Mouse (Mus musculus) testis, adult 2 months (tissue): ENCODE measurements around the gene Cdhr5. TPM values are rescaled to one million over a fixed set of nuclear protein-coding genes. Genes with fewer than 3 reads are reported as not detected.

ENCODE experiments used
- H3K27ac ChIP-seq: fragments of 200-500 bp; 2 replicates; pipeline ENCODE4 v1.5.1; 2012; ENCODE audit warnings: low read depth, low read length; ENCODE audit not compliant: control insufficient read depth, insufficient read depth
- H3K27me3 ChIP-seq: fragments of 200-500 bp; 2 replicates; pipeline ENCODE4 v1.6.1; 2012; ENCODE audit warnings: mild to moderate bottlenecking, low read length, moderate library complexity; ENCODE audit not compliant: control insufficient read depth, insufficient read depth
- H3K36me3 ChIP-seq: fragments of 200-500 bp; 2 replicates; pipeline ENCODE4 v1.6.1; 2012; ENCODE audit warnings: mild to moderate bottlenecking, low read length; ENCODE audit not compliant: control insufficient read depth, insufficient read depth
- H3K4me1 ChIP-seq: fragments of 200-500 bp; 2 replicates; pipeline ENCODE4 v1.6.1; 2012; ENCODE audit warnings: low read length; ENCODE audit not compliant: control insufficient read depth, insufficient read depth
- H3K4me3 ChIP-seq: fragments of 200-500 bp; 2 replicates; pipeline ENCODE4 v1.5.1; 2012; ENCODE audit warnings: low read depth, mild to moderate bottlenecking, low read length, moderate library complexity, mixed read lengths; ENCODE audit not compliant: control insufficient read depth
- CTCF ChIP-seq: fragments of 200-500 bp; IDR thresholded peaks from 2 replicates; pipeline ENCODE4 v1.5.1; 2012; ENCODE audit warnings: low read depth, mild to moderate bottlenecking, inconsistent platforms, low read length, moderate library complexity; ENCODE audit not compliant: control insufficient read depth, insufficient read depth, insufficient replicate concordance
- POLR2A ChIP-seq: fragments of 200-500 bp; IDR thresholded peaks from 2 replicates; pipeline ENCODE4 v1.6.1; 2012; ENCODE audit warnings: low read depth, mild to moderate bottlenecking, inconsistent platforms, low read length, moderate library complexity; ENCODE audit not compliant: control insufficient read depth
- polyA plus RNA-seq: library from polyadenylated mRNA; depleted of rRNA; stranded (reverse); fragments of >200 nt; gene quantifications from 2 replicates; pipeline ENCODE4 v1.2.3, GENCODE M21; 2012; rRNA removed

Cdhr5 gene
- polyA plus RNA-seq, 1 experiment: 0.91 TPM

DNA sequence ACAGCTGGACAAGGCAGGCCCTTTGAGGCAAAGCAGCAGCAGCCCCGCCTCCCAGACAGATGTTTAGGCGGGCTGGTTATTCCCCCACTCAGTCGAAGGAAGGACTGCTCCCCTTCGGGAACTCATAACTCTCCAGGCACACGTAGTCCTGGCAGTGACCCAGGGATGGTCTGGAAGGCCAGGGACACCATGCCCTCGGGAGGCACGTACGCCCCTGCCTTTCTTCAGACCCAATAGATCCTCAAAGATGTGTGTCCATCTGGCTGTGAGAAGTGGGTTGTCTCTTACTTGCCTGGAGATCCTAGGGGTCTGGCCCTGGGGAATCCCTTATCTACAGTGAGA lies 54.5 kb downstream of the Cdhr5 start:
- no peaks in the 10 kb centered on the region for H3K36me3 ChIP-seq
- H3K27ac ChIP-seq: peak overlapping the region; percentile 50; the same call in 1 of the 2 replicates
- TF ChIP-seq CTCF (no peak), POLR2A (no peak)
- H3K27me3 ChIP-seq: no peaks in the 10 kb centered on the region
- peak overlapping the region; percentile 50 for H3K4me3 ChIP-seq
- H3K4me1 ChIP-seq: peaks cover 20% of the 10 kb centered on the region

DNA sequence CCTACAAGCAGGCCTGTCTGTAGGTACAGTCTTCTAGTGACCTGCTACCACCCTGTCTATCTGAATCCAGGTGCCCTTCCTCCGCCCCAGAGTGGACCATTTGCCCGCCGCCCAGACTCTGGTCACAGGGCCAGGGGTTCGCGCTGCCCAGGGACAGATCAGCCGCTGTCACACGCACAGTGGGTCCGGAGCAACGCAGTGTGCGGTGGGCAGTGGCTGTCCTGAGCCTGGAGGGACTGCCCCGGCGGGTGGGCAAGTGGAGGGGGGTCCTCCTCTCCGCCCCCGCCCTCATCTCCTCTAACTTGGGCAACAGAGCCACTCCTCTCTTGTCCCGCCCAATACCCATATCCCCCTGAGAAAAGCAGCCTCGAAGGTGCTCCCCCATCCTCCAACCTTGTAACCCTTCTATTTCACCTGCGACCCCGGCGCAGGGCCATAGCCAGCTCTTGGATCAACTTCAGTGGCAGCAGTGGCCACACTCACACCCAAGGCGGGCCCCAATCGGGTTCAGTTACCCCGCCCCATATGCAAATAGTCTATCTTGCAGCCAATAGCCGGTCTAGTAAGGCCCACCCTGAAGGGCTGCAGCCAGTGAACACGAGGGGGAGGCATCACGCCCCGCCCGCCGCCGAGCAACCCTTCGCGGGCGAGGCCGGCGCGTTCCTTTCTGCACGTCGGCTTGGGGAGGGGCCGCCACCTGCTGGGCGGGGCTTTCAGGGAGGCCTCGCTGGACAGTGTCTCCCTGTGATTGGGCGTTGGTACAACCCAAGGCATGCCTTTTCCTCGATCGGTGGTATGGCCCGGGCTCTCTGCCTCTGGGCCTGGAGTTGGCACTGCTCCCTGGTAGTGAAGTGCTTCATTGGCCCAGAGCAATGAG lies 55.1 kb downstream of the Cdhr5 start:
- H3K4me1 ChIP-seq: peaks cover 24% of the 10 kb centered on the region
- TF ChIP-seq CTCF (no peak), POLR2A (peak; percentile 17; the same call in 1 of the 2 replicates)
- H3K36me3 ChIP-seq: no peaks in the 10 kb centered on the region
- H3K4me3 ChIP-seq: peak overlapping the region; percentile 50
- H3K27ac ChIP-seq: peak overlapping the region; percentile 50; the same call in 1 of the 2 replicates
- H3K27me3 ChIP-seq: no peaks in the 10 kb centered on the region

DNA sequence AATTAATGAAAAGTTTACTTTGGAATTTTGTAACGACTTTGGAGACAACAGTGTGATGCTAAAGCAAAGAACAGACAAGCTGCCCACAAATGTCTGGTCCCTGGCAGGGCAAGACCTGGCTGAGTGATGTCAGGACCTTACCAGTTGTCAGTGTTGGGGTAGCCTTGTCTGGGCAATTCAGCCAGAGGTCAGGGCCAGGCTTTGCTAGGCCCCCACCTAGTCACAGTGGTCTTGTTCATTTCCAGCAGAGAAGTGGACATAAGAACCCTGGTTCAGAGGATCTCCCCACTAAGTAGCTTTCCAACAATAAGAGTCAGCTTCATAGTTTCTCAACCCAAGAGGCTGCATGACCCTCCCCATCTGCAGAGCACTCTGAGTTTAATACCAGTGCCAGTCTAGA lies 56.2 kb downstream of the Cdhr5 start:
- TF ChIP-seq CTCF: no peak
- TF ChIP-seq POLR2A: no peak
- Histone ChIP-seq H3K36me3 (no peaks in the 10 kb centered on the region), H3K27ac (no peak overlapping the region), H3K27me3 (no peaks in the 10 kb centered on the region), H3K4me3 (no peak overlapping the region), H3K4me1 (peaks cover 32% of the 10 kb centered on the region)

DNA sequence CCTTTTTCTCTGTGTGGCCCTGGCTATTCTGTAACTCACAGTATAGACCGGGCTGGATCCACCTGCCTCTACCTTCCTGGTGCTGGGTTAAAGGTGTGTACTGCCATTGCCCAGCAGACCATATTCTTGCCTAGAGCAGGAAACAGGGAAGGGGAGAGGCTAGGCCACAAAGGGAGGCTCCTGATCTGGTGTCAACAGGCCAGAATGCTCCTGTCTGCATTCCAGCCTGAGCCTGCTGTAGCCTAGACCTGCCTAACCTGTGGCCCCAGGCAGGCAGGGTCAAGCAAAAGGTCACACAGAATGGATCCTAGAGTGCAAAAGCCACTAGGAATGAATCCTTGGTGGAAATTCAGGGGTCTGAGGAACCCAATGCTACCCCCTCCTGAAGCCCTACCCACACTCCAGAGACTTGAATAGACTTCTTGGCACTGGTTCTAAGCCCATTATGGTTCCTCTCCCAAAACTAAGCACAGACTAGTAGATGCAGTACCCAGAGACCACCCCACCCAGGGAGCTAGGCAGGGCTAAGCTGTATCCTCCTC lies 57.0 kb downstream of the Cdhr5 start:
- no peaks in the 10 kb centered on the region for H3K36me3 ChIP-seq
- H3K27ac ChIP-seq: no peak overlapping the region
- no peak overlapping the region for H3K4me3 ChIP-seq
- TF ChIP-seq POLR2A: no peak
- TF ChIP-seq CTCF: no peak
- H3K27me3 ChIP-seq: no peaks in the 10 kb centered on the region
- H3K4me1 ChIP-seq: peaks cover 39% of the 10 kb centered on the region

Other genes with a start within 250 kb of the Cdhr5 start
- gene Gm17387, start 247.7 kb downstream of the Cdhr5 start, polyA plus RNA-seq: not detected in 2 replicates
- 18.0 and 23.7 TPM in 2 replicates for gene B4galnt4, start 215.7 kb downstream of the Cdhr5 start, polyA plus RNA-seq
- gene Pkp3, start 198.6 kb downstream of the Cdhr5 start, polyA plus RNA-seq: 0.83 and 0.84 TPM in 2 replicates
- 3.9 and 5.4 TPM in 2 replicates for gene Sigirr, start 176.2 kb downstream of the Cdhr5 start, polyA plus RNA-seq
- gene Ano9, start 159.0 kb downstream of the Cdhr5 start, polyA plus RNA-seq: 0.30 and 0.32 TPM in 2 replicates
- gene Ptdss2, start 154.4 kb downstream of the Cdhr5 start, polyA plus RNA-seq: 329 and 346 TPM in 2 replicates
- gene Rnh1, start 103.9 kb downstream of the Cdhr5 start, polyA plus RNA-seq: 16.6 and 16.7 TPM in 2 replicates
- gene Hras, start 82.8 kb downstream of the Cdhr5 start, polyA plus RNA-seq: 41.6 and 46.6 TPM in 2 replicates
- 131 and 140 TPM in 2 replicates for gene Lrrc56, start 82.6 kb downstream of the Cdhr5 start, polyA plus RNA-seq
- 216 and 222 TPM in 2 replicates for gene Lmntd2, start 62.7 kb downstream of the Cdhr5 start, polyA plus RNA-seq
- 33.5 and 41.7 TPM in 2 replicates for gene Rassf7, start 60.9 kb downstream of the Cdhr5 start, polyA plus RNA-seq
- gene Phrf1, start 48.0 kb downstream of the Cdhr5 start, polyA plus RNA-seq: 17.6 and 19.0 TPM in 2 replicates
- gene Irf7, start 10.3 kb downstream of the Cdhr5 start, polyA plus RNA-seq: 2.3 and 2.4 TPM in 2 replicates
- 6.4 and 8.6 TPM in 2 replicates for gene Sct, start 2.3 kb upstream of the Cdhr5 start, polyA plus RNA-seq
- 11.5 and 13.0 TPM in 2 replicates for gene Drd4, start 15.2 kb upstream of the Cdhr5 start, polyA plus RNA-seq
- 8.3 and 9.1 TPM in 2 replicates for gene Deaf1, start 50.9 kb upstream of the Cdhr5 start, polyA plus RNA-seq
- gene Tmem80, start 51.0 kb upstream of the Cdhr5 start, polyA plus RNA-seq: 42.3 and 44.2 TPM in 2 replicates
- 4.7 and 5.3 TPM in 2 replicates for gene Eps8l2, start 62.1 kb upstream of the Cdhr5 start, polyA plus RNA-seq
- 26.0 and 30.2 TPM in 2 replicates for gene Taldo1, start 115.4 kb upstream of the Cdhr5 start, polyA plus RNA-seq
- gene Gatd1, start 137.3 kb upstream of the Cdhr5 start, polyA plus RNA-seq: 23.3 and 24.4 TPM in 2 replicates
- gene Cend1, start 152.7 kb upstream of the Cdhr5 start, polyA plus RNA-seq: 0.48 and 0.63 TPM in 2 replicates
- 7.2 and 10.9 TPM in 2 replicates for gene Slc25a22, start 161.1 kb upstream of the Cdhr5 start, polyA plus RNA-seq
- gene Pidd1, start 167.2 kb upstream of the Cdhr5 start, polyA plus RNA-seq: 5.5 and 5.6 TPM in 2 replicates
- gene Rplp2, start 170.6 kb upstream of the Cdhr5 start, polyA plus RNA-seq: 226 and 309 TPM in 2 replicates
- 379 and 436 TPM in 2 replicates for gene Pnpla2, start 178.4 kb upstream of the Cdhr5 start, polyA plus RNA-seq
- 2.1 and 2.4 TPM in 2 replicates for gene Cracr2b, start 184.3 kb upstream of the Cdhr5 start, polyA plus RNA-seq
- 102 and 104 TPM in 2 replicates for gene Cd151, start 190.6 kb upstream of the Cdhr5 start, polyA plus RNA-seq
- gene Polr2l, start 198.3 kb upstream of the Cdhr5 start, polyA plus RNA-seq: 20.8 and 21.1 TPM in 2 replicates
- gene Tspan4, start 198.5 kb upstream of the Cdhr5 start, polyA plus RNA-seq: 14.6 and 15.5 TPM in 2 replicates